Mouse (Mus musculus) liver, embryonic 12.5 days (tissue): Measurements from ENCODE around the gene Ankrd53. TPM values are rescaled to one million over a fixed set of nuclear protein-coding genes. Genes with fewer than 3 reads are reported as not detected.
A peak's percentile ranks its signal among the peaks of the same experiment; 100 is the strongest.
"Not testable (repeated sequence)": the region's sequence is repeated elsewhere in the genome, so short reads cannot be mapped to it uniquely, and the experiment has no call there.

Source experiments
- ATAC-seq: fragments of 200-750 bp; cut with Nextera tagmentation; 2 replicates; pipeline ENCODE4 v1.8.0; 2017; ENCODE audit warnings: moderate number of reproducible peaks, mild to moderate bottlenecking, moderate library complexity
- H3K27ac ChIP-seq: fragments of 300-500 bp; sonication (generic); 2 replicates; pipeline ENCODE4 v1.5.1; 2016; ENCODE audit warnings: mild to moderate bottlenecking
- H3K27me3 ChIP-seq: fragments of 300-500 bp; sonication (generic); replicated peaks from 2 replicates; pipeline ENCODE4 v1.6.1; 2016; ENCODE audit warnings: mild to moderate bottlenecking, moderate library complexity
- H3K36me3 ChIP-seq: fragments of 300-500 bp; sonication (generic); 2 replicates; pipeline ENCODE4 v1.6.1; 2016; ENCODE audit warnings: mild to moderate bottlenecking, moderate library complexity
- H3K4me1 ChIP-seq: fragments of 300-500 bp; sonication (generic); 2 replicates; pipeline ENCODE4 v1.6.1; 2016
- H3K4me2 ChIP-seq: fragments of 300-500 bp; sonication (generic); 2 replicates; pipeline ENCODE4 v1.6.1; 2016; ENCODE audit warnings: mild to moderate bottlenecking, moderate library complexity
- H3K4me3 ChIP-seq: fragments of 300-500 bp; sonication (generic); 2 replicates; pipeline ENCODE4 v1.5.1; 2016; ENCODE audit warnings: mild to moderate bottlenecking, moderate library complexity
- H3K9ac ChIP-seq: fragments of 300-500 bp; sonication (generic); 2 replicates; pipeline ENCODE4 v1.6.1; 2016; ENCODE audit warnings: mild to moderate bottlenecking, moderate library complexity
- H3K9me3 ChIP-seq: fragments of 300-500 bp; sonication (generic); replicated peaks from 2 replicates; pipeline ENCODE4 v1.6.1; 2016; ENCODE audit warnings: mild to moderate bottlenecking, moderate library complexity
- WGBS: fragments of 180-500 bp; shearing (Covaris S2); methylation state at CpG from one replicate; pipeline ENCODE4 v1.1.7; 2016; ENCODE audit not compliant: insufficient replicate concordance; 5-methylcytosine and 5-hydroxymethylcytosine counted together
- polyA plus RNA-seq: library from polyadenylated mRNA; unstranded; fragments of >200 nt; fragmentation: Nextera tagmentation; extraction: Ambion mirVana; gene quantifications from 2 replicates; pipeline ENCODE4 v1.2.1, GENCODE M21; 2016

Ankrd53 gene
- polyA plus RNA-seq, 1 experiment from 2014 or later = not detected

GRCm38 (mm10) chr6:83774126-83774525, 11.7 kb downstream of the Ankrd53 start:
- H3K27me3 ChIP-seq = no peaks in the 10 kb centered on the region

GRCm38 (mm10) chr6:83774781-83775563, 12.5 kb downstream of the Ankrd53 start:
- Histone ChIP-seq H3K4me3 (peak overlapping the region; percentile 95), H3K4me2 (peak overlapping the region; percentile 93), H3K9ac (peak overlapping the region; percentile 96), H3K27ac (peak overlapping the region; percentile 86), H3K4me1 (peaks cover 26% of the 10 kb centered on the region), H3K36me3 (peaks cover 37% of the 10 kb centered on the region), H3K27me3 (no peaks in the 10 kb centered on the region), H3K9me3 (no peaks in the 10 kb centered on the region)
- peak; percentile 56 for ATAC-seq
- 1% methylated on average over 14 of the region's 14 CpGs for WGBS

More at GRCm38 (mm10) chr6:83774126-83774525, 11.7 kb downstream of the Ankrd53 start:
- peaks cover 45% of the 10 kb centered on the region for H3K36me3 ChIP-seq
- peak overlapping the region; percentile 93 for H3K4me2 ChIP-seq
- no peak for ATAC-seq
- no peaks in the 10 kb centered on the region for H3K9me3 ChIP-seq
- peak overlapping the region; percentile 86; the same call in 1 of the 2 replicates for H3K27ac ChIP-seq
- WGBS = 62% methylated on average over 8 of the region's 9 CpGs
- H3K4me3 ChIP-seq = peak overlapping the region; percentile 95
- H3K9ac ChIP-seq = peak overlapping the region; percentile 96
- H3K4me1 ChIP-seq = peaks cover 26% of the 10 kb centered on the region

- under 1% methylated on average over 45 of the region's 45 CpGs for WGBS
These were observed 13.3 kb downstream of the Ankrd53 start, which contains the start of gene Tex261 for GRCm38 (mm10) chr6:83775638-83776293. Gene Tex261, minus strand, starts transcription at chr6:83775813.

GRCm38 (mm10) chr6:83778306-83778705, 15.9 kb downstream of the Ankrd53 start:
- no peak for ATAC-seq
- Histone ChIP-seq H3K9me3 (no peaks in the 10 kb centered on the region), H3K4me1 (peaks cover 26% of the 10 kb centered on the region), H3K27ac (no peak overlapping the region), H3K9ac (no peak overlapping the region), H3K27me3 (0 out of 2 replicates have a peak, but pooled peaks cover 7% of the 10 kb centered on the region), H3K4me3 (no peak overlapping the region), H3K36me3 (peaks cover 5% of the 10 kb centered on the region), H3K4me2 (no peak overlapping the region)
- 70% methylated on average over 7 of the region's 7 CpGs for WGBS

More at GRCm38 (mm10) chr6:83775638-83776293, 13.3 kb downstream of the Ankrd53 start, which contains the start of gene Tex261:
- Histone ChIP-seq H3K9ac (peak within 1 kb of the TSS; percentile 96), H3K4me3 (peak within 1 kb of the TSS; percentile 95), H3K4me2 (peak within 1 kb of the TSS; percentile 93), H3K36me3 (peaks cover 31% of the 10 kb centered on the region), H3K27me3 (no peaks in the 10 kb centered on the region), H3K4me1 (peaks cover 26% of the 10 kb centered on the region), H3K27ac (peak within 1 kb of the TSS; percentile 86), H3K9me3 (no peaks in the 10 kb centered on the region)
- ATAC-seq = peak; percentile 92

- Histone ChIP-seq H3K4me3 (no peak overlapping the region), H3K9me3 (no peaks in the 10 kb centered on the region), H3K36me3 (no peaks in the 10 kb centered on the region), H3K27ac (no peak overlapping the region), H3K4me2 (peak overlapping the region; percentile 14; the same call in 1 of the 2 replicates), H3K27me3 (peaks cover 7% of the 10 kb centered on the region; the same call in 1 of the 2 replicates), H3K9ac (no peak overlapping the region), H3K4me1 (peaks cover 19% of the 10 kb centered on the region)
- 6% methylated on average over 5 of the region's 5 CpGs for WGBS
- ATAC-seq = no peak
These were observed 16.6 kb downstream of the Ankrd53 start for GRCm38 (mm10) chr6:83779026-83779425.

- 58% methylated on average over 3 of the region's 3 CpGs for WGBS
- no peak for ATAC-seq
- no peak overlapping the region for H3K4me3 ChIP-seq
- no peaks in the 10 kb centered on the region for H3K9me3 ChIP-seq
- H3K4me1 ChIP-seq = peaks cover 5% of the 10 kb centered on the region
- H3K36me3 ChIP-seq = no peaks in the 10 kb centered on the region
- H3K4me2 ChIP-seq = no peak overlapping the region
- no peak overlapping the region for H3K27ac ChIP-seq
- peaks cover 16% of the 10 kb centered on the region for H3K27me3 ChIP-seq
- no peak overlapping the region for H3K9ac ChIP-seq
These were observed 24.0 kb downstream of the Ankrd53 start for GRCm38 (mm10) chr6:83786426-83786825.

- H3K4me3 ChIP-seq = no peak overlapping the region
- no peak overlapping the region for H3K4me2 ChIP-seq
- H3K9ac ChIP-seq = no peak overlapping the region
- peaks cover 9% of the 10 kb centered on the region for H3K4me1 ChIP-seq
- no peaks in the 10 kb centered on the region for H3K36me3 ChIP-seq
- no peaks in the 10 kb centered on the region for H3K9me3 ChIP-seq
- peaks cover 9% of the 10 kb centered on the region for H3K27me3 ChIP-seq
- ATAC-seq = no peak
- WGBS = 76% methylated on average over 7 of the region's 7 CpGs
- no peak overlapping the region for H3K27ac ChIP-seq
These were observed 26.1 kb downstream of the Ankrd53 start for GRCm38 (mm10) chr6:83788554-83788953.

- WGBS = 73% methylated on average over 5 of the region's 5 CpGs
- H3K9ac ChIP-seq, H3K36me3 ChIP-seq, H3K4me2 ChIP-seq, H3K9me3 ChIP-seq, H3K4me3 ChIP-seq, ATAC-seq, H3K27me3 ChIP-seq, H3K27ac ChIP-seq: not testable (repeated sequence)
- peaks cover 27% of the 10 kb centered on the region for H3K4me1 ChIP-seq
These were observed 28.1 kb downstream of the Ankrd53 start for GRCm38 (mm10) chr6:83790533-83790932.

GRCm38 (mm10) chr6:83791251-83791890, 28.9 kb downstream of the Ankrd53 start:
- Histone ChIP-seq H3K9ac (no peak overlapping the region), H3K36me3 (no peaks in the 10 kb centered on the region), H3K9me3 (no peaks in the 10 kb centered on the region), H3K27me3 (0 out of 2 replicates have a peak, but pooled peaks cover 7% of the 10 kb centered on the region), H3K27ac (no peak overlapping the region), H3K4me3 (no peak overlapping the region), H3K4me2 (no peak overlapping the region), H3K4me1 (peaks cover 30% of the 10 kb centered on the region)
- ATAC-seq = no peak
- 26% methylated on average over 4 of the region's 4 CpGs for WGBS

- Histone ChIP-seq H3K36me3 (no peaks in the 10 kb centered on the region; the same call in 1 of the 2 replicates), H3K27me3 (0 out of 2 replicates have a peak, but pooled peaks cover 14% of the 10 kb centered on the region), H3K4me1 (peaks cover 32% of the 10 kb centered on the region), H3K9ac (peak within 1 kb of the TSS; percentile 72), H3K4me3 (peak within 1 kb of the TSS; percentile 71), H3K27ac (peak within 1 kb of the TSS; percentile 96), H3K4me2 (peak within 1 kb of the TSS; percentile 97), H3K9me3 (no peaks in the 10 kb centered on the region)
- under 1% methylated on average over 43 of the region's 43 CpGs for WGBS
- ATAC-seq = peak; percentile 95
These were observed 32.4 kb downstream of the Ankrd53 start, which contains the start of gene Nagk for GRCm38 (mm10) chr6:83794760-83795296. Gene Nagk, plus strand, starts transcription at chr6:83794982.

- Histone ChIP-seq H3K4me2 (peak overlapping the region; percentile 97), H3K9me3 (no peaks in the 10 kb centered on the region), H3K9ac (peak overlapping the region; percentile 72), H3K4me1 (peaks cover 32% of the 10 kb centered on the region), H3K27me3 (0 out of 2 replicates have a peak, but pooled peaks cover 14% of the 10 kb centered on the region), H3K36me3 (peaks cover 4% of the 10 kb centered on the region; the same call in 1 of the 2 replicates), H3K27ac (peak overlapping the region; percentile 96), H3K4me3 (peak overlapping the region; percentile 71)
- 4% methylated on average over 13 of the region's 13 CpGs for WGBS
- ATAC-seq = peak; percentile 14
These were observed 33.1 kb downstream of the Ankrd53 start for GRCm38 (mm10) chr6:83795492-83795900.
